Mouse (Mus musculus) forebrain, embryonic 16.5 days (tissue): Measurements from ENCODE around the gene Gm28305. TPM values are rescaled to one million over a fixed set of nuclear protein-coding genes. Genes with fewer than 3 reads are reported as not detected.

ENCODE experiments used
- ATAC-seq: fragments of 200-750 bp; cut with Nextera tagmentation; 2 replicates; pipeline ENCODE4 v1.8.0; 2017; ENCODE audit warnings: mild to moderate bottlenecking, moderate library complexity
- H3K27ac ChIP-seq: fragments of 300-500 bp; sonication (generic); 2 replicates; pipeline ENCODE4 v1.5.1; 2014; ENCODE audit warnings: low read length, control low read depth
- H3K27me3 ChIP-seq: fragments of 300-500 bp; sonication (generic); replicated peaks from 2 replicates; pipeline ENCODE4 v1.6.1; 2014; ENCODE audit warnings: low read length; ENCODE audit not compliant: control insufficient read depth, insufficient read depth
- H3K36me3 ChIP-seq: fragments of 300-500 bp; sonication (generic); 2 replicates; pipeline ENCODE4 v1.6.1; 2014; ENCODE audit not compliant: control insufficient read depth, insufficient read depth
- H3K4me1 ChIP-seq: fragments of 300-500 bp; sonication (generic); replicated peaks from 2 replicates; pipeline ENCODE4 v1.6.1; 2014; ENCODE audit warnings: low read length; ENCODE audit not compliant: control insufficient read depth, insufficient read depth
- H3K4me2 ChIP-seq: fragments of 300-500 bp; sonication (generic); 2 replicates; pipeline ENCODE4 v1.6.1; 2014; ENCODE audit warnings: mild to moderate bottlenecking, low read length, control low read depth
- H3K4me3 ChIP-seq: fragments of 300-500 bp; sonication (generic); replicated peaks from 2 replicates; pipeline ENCODE4 v1.5.1; 2014; ENCODE audit warnings: mild to moderate bottlenecking, low read length, control low read depth
- H3K9ac ChIP-seq: fragments of 300-500 bp; sonication (generic); replicated peaks from 2 replicates; pipeline ENCODE4 v1.6.1; 2014; ENCODE audit warnings: low read depth, low read length, control low read depth
- H3K9me3 ChIP-seq: fragments of 300-500 bp; sonication (generic); 2 replicates; pipeline ENCODE4 v1.6.1; 2016; ENCODE audit warnings: low read length; ENCODE audit not compliant: control insufficient read depth
- WGBS: fragments of 180-500 bp; shearing (Covaris S2); extraction: QIAGEN DNeasy Blood & Tissue Kit; methylation state at CpG from one replicate; pipeline ENCODE4 v1.1.7; 2014; 5-methylcytosine and 5-hydroxymethylcytosine counted together
- polyA plus RNA-seq: library from polyadenylated mRNA; unstranded; fragments of >200 nt; fragmentation: Nextera tagmentation; extraction: Ambion mirVana; gene quantifications from 2 replicates; pipeline ENCODE4 v1.2.1, GENCODE M21; 2015

Gene Gm28305
- polyA plus RNA-seq, 1 experiment from 2014 or later, result not detected

GRCm38 (mm10) chr9:104107482-104107881 is 67.0 kb downstream of the Gm28305 start:
- H3K36me3 ChIP-seq, result no peaks in the 10 kb centered on the region
- peaks cover 5% of the 10 kb centered on the region; the same call in 1 of the 2 replicates for H3K9me3 ChIP-seq
- no peaks in the 10 kb centered on the region for H3K27me3 ChIP-seq
- WGBS, result 83% methylated on average over 6 of the region's 6 CpGs
- no peak for ATAC-seq
- no peaks in the 10 kb centered on the region; the same call in 1 of the 2 replicates for H3K4me1 ChIP-seq
- no peak overlapping the region for H3K4me3 ChIP-seq
- H3K4me2 ChIP-seq, result no peak overlapping the region
- no peak overlapping the region for H3K27ac ChIP-seq
- no peak overlapping the region for H3K9ac ChIP-seq

- Histone ChIP-seq H3K27ac (no peak overlapping the region), H3K27me3 (no peaks in the 10 kb centered on the region), H3K4me1 (no peaks in the 10 kb centered on the region), H3K36me3 (no peaks in the 10 kb centered on the region), H3K9me3 (peaks cover 5% of the 10 kb centered on the region; the same call in 1 of the 2 replicates), H3K4me2 (no peak overlapping the region), H3K4me3 (no peak overlapping the region), H3K9ac (no peak overlapping the region)
- no peak for ATAC-seq
- WGBS, result 66% methylated on average over 2 of the region's 2 CpGs
Measured at GRCm38 (mm10) chr9:104108571-104109143, 68.2 kb downstream of the Gm28305 start.

- Histone ChIP-seq H3K36me3 (no peaks in the 10 kb centered on the region), H3K9ac (no peak overlapping the region), H3K4me3 (no peak overlapping the region), H3K4me1 (no peaks in the 10 kb centered on the region), H3K9me3 (peaks cover 5% of the 10 kb centered on the region; the same call in 1 of the 2 replicates), H3K4me2 (no peak overlapping the region), H3K27me3 (no peaks in the 10 kb centered on the region), H3K27ac (no peak overlapping the region)
- ATAC-seq, result no peak
- WGBS, result 95% methylated on average over 5 of the region's 5 CpGs
Measured at GRCm38 (mm10) chr9:104109151-104109550, 68.7 kb downstream of the Gm28305 start.

GRCm38 (mm10) chr9:104123101-104123500 is 82.6 kb downstream of the Gm28305 start:
- H3K4me1 ChIP-seq, result peaks cover 14% of the 10 kb centered on the region
- H3K36me3 ChIP-seq, result no peaks in the 10 kb centered on the region
- H3K27me3 ChIP-seq, result no peaks in the 10 kb centered on the region
- no peaks in the 10 kb centered on the region for H3K9me3 ChIP-seq
- no peak overlapping the region for H3K9ac ChIP-seq
- no peak for ATAC-seq
- no peak overlapping the region for H3K27ac ChIP-seq
- no peak overlapping the region for H3K4me2 ChIP-seq
- 77% methylated on average over 5 of the region's 5 CpGs for WGBS
- no peak overlapping the region for H3K4me3 ChIP-seq

GRCm38 (mm10) chr9:104123622-104124021 is 83.2 kb downstream of the Gm28305 start:
- no peak for ATAC-seq
- Histone ChIP-seq H3K9me3 (no peaks in the 10 kb centered on the region), H3K36me3 (no peaks in the 10 kb centered on the region), H3K4me1 (peaks cover 18% of the 10 kb centered on the region), H3K4me3 (no peak overlapping the region), H3K27me3 (no peaks in the 10 kb centered on the region), H3K9ac (no peak overlapping the region), H3K27ac (no peak overlapping the region; the same call in 1 of the 2 replicates), H3K4me2 (no peak overlapping the region)
- 20% methylated on average over 5 of the region's 5 CpGs for WGBS

Other genes starting within 250 kb of the Gm28305 start
- gene Nphp3, start 38.1 kb upstream of the Gm28305 start, polyA plus RNA-seq, result 2.0 and 3.9 TPM in 2 replicates
- 63.8 and 68.5 TPM in 2 replicates for gene Uba5, start 22.5 kb downstream of the Gm28305 start, polyA plus RNA-seq
- 6.0 and 7.0 TPM in 2 replicates for gene Acad11, start 22.7 kb downstream of the Gm28305 start, polyA plus RNA-seq
- 0.43 and 0.56 TPM in 2 replicates for gene Ackr4, start 86.3 kb downstream of the Gm28305 start, polyA plus RNA-seq
- 17.9 and 22.8 TPM in 2 replicates for gene Dnajc13, start 222.3 kb downstream of the Gm28305 start, polyA plus RNA-seq